Mouse (Mus musculus) urinary bladder, postnatal 36 days (tissue): ENCODE measurements around the gene Gse1.

Experiments used
- DNase-seq, 2 experiments: peaks; one replicate each; pipeline ENCODE4 v3.0.0; 2022; ENCODE audit warnings: low spot score in 2 of 2, mixed read lengths in 1 of 2

Gene Gse1

DNA sequence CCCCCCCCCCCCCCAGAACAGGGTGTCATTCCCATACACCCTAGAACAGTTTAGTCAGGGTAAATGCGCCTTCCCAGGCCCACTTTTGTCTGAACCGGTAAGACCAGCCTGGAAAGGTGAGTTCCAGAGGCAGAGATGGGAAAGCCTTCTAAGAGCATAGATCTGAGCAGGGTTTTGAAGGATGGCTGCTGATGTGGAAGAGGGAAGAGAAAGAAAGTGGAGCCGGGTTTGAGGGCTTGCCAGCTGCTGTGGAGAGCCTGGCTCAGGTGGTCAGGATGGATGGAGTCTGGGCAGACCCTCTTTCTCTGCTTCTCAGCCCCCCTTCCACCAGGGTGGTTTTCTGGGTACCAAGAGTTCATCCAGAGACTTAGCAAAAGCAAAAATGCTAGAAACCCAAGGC lies 305.1 kb downstream of the Gse1 start:
- DNase-seq = no peak

DNA sequence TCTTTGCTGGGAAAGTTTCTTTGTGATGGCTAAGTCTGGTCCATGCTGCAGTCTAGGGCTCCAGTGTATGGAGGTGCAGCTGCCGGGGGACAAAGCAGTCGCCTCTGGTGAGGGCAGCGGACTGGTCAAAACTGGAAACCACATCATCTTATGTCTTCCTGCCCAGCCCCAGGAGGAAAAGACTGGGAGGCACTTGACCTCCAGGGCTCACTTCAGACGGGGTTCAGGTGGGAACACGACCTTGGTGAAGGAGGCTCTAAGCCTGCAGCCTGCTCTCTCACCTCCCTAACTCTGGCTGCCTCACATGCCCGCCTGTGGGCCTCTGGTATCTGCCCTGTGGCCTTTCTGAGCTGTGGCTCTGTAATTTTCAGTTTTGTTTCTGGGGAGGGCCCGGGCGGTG lies 305.8 kb downstream of the Gse1 start:
- no peak for DNase-seq

DNA sequence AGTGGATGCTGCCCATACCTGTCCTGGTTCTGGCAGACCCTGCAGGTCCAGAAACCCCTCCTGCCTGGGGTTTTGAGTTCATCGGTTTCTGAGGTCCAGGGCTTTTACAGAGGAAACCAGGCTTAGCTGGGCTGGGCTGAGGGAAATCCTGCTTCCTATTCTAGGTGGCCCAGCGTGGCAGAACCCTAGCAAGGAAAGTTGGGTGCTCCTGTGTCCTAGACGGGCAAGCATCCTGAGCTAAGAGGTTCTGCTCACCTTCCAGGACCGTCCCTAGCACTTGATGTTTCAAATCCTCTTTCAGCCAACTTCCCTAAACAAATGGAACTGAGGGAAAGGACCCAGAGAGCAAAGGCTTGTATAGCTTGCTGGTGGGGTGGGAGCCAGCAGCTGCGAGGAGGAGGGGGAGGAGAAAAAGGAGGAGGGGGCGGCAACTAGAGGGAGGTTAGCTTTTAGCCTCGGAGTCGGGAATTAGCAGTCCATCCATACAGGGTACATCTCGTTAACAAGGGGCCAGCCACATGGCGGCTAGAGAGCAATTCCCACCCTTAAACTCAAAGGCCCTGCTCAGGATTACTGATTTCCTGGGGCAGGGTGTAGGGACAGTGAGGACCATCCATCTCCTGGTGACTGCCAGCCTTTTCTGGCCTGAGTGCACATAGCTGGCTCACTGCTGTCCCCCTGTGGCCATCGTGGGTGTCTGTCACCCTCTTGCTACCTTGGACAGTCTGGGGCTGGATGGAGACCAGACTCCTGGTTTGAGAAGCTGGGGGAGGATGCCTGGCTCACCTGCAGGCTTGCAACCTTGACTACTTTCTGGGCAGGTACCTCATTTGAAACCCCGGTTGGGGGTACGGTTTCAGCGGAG lies 306.5 kb downstream of the Gse1 start:
- DNase-seq = peak; percentile 73 to 80

DNA sequence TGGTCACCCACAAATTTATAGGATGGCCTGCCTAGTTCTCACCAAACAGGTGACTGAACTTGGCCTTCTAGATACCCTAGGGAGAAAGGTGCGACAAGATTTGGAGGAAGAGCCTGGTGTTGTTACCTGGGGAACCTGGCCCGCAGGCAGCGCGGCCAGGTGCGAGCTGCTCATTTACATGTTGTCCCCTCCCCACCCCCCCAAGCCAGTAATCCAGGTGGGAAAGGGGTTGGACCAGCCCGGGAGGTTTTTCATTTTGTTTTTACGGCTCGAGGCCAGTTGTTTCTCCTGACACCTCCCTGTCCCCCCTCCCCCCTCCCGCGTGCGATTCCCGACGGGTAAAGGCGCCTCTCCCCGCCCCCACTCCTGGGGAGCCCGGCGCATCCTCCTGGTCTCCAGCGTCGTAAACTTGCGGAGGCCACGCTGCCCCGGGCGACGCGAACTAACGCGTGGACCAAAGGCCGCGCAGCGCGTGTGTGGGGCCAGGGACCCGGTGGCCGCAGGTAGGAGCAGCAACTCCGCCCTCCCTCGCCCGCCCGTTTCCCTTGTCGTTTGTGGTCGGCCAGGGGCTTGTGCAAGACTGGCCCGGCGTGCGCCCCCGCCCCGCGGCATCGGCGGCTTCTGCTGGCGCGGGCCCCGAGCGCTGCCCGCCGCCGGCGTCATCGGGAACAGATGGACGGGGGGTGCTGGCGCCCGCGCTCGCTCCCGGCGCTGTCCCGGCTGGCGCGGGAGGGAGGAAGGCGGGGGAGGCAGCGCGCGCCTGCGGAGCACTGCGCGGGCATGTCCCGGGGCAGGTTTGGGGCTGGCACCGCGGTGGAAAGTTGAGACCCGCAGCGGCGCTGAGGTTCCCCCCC lies 307.4 kb downstream of the Gse1 start:
- DNase-seq = peak; percentile 41 to 47

DNA sequence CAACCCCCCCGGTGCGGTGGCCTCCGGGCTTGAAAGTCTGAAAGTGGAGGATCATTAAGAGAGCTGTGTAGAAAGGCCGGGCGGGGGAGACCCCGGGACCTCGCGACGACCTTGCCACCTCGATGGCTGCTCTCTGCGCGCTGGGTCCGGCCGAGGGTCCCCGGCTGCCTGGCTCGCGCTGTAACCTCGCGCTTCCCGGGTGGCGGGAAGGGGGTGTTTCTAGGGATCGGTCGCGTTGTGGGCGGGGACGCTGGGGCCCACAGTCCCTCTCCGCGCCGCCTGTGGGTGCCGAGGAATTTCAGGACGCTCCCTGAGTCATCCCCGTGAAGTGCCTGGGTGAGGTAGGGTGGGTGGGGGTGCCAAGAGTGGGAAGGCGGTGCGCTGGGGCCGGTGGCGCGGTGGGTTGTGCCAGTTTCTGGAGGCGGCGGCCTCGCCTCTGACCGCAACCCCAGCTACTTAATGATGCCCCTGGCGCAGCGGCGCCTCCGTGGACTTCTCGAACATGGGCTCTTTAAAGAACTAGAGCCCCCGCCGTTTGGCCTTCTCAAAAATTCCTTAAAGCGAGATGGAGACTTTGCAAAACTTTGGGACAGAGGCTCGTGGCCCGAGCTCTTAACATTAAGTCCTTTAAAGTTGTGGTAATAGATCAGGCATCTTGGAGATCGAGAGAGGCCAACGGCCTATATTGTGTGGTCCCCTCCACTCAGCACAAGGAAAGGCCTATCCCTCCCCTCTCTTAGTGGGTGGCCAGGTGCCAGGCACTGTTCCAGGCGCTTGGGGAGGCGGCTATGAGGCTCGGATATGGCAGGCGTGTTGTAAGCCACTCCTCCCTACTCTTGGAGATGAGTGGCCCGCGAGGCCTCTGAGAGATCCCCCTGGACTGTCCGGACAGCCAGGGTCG lies 308.3 kb downstream of the Gse1 start:
- DNase-seq = peak; percentile 32 to 39

DNA sequence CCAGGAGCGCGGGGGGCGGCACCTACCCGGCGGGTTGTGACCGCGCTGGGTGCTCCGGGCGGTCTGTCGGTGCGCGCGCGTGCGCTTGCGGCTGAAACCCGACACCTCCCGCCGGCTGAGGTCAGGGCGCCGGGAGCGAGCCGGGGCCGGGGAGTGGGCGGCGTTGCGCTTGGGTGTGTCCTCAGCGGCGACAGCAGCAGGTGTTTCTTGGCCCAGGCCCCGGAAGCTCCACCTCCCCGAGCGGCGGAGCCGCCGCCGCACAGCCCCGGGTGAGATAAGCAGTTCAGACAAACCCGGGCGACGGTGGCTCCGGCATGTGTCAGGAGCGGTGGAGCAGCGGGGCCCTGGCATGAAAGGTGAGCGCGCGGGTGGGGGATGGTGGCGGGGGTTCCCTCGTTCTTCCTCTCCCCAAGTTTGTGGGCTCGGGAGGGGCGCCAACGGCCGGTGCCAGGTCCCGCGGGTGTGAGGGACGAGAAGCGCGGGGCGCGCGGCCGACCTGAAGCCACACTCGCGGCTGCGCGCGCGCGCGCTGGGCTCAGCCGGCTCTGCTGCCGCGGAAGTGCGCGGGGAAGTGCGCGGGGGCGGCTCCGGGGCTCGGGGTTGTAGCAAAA lies 309.1 kb downstream of the Gse1 start:
- DNase-seq = peak; percentile 79 to 89

DNA sequence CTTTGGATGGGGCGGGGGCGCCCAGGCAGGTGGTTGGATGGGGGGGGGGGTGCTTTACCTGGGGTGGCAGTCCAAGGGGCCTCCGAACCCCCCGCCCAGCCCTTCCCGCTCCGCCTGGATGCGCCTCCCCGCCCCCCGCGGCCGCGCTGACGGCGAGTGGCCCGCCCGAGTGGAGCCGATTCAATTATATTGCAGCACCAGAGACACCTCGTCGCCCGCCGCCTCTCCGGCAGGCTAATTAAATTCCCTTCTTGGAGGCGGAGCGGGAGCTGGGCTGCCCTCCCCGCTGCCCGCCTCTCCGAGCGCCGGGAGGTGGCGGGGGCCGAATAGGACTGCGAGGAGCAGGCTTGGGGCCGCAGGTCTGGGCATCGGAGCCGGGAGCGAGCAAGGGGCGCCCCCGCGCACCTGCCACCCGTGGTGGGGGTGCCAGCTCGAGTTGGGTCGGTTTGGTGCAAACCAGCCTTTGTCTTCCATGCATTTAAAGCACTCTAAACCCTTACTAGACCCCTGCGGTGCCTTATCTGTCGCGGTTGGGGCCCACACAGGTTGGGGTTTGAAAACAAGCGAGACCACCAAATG lies 309.7 kb downstream of the Gse1 start:
- peak in 1 of 2 experiments; percentile 57 for DNase-seq

DNA sequence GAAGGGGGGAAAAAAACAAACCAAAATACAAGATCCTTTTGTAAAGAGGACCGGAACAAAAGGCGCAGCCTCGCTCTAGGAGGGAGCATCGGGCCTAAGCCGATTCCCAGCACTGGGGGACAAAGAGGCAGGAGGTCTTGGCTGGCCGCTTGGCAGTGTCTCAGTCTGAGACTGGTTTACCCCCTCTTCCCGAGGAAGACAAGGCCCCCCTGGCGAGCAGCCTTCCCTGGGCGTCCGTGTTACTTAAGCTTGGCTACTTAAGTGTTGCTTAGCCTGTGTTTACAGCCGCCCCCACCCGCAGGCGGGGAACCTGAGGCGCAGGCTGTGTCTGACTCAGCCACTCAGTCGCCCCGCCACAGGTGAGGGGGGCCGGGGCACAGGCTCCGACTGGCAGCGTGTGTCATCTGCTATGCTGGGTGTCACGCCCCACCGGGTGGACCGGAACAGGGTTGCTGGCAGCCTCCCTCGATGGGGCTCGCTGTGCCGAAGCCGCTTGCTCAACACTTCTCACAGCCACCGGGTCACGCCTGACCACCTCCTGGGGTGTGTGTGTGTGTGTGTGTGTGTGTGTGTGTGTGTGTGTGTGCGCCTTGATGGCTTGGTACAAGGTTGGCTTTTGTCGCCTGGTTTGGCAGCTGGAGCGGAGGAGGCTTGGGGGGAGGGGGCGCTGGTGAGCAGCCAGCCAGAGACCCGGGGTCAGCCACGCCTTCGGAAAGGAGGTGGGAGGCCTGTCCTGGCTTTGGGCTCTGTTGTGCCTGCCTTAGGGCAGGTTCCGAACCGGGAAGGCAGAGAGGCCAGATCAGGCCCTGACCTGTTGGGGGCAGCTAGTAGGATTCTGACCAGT lies 310.4 kb downstream of the Gse1 start:
- peak; percentile 79 to 91 for DNase-seq

DNA sequence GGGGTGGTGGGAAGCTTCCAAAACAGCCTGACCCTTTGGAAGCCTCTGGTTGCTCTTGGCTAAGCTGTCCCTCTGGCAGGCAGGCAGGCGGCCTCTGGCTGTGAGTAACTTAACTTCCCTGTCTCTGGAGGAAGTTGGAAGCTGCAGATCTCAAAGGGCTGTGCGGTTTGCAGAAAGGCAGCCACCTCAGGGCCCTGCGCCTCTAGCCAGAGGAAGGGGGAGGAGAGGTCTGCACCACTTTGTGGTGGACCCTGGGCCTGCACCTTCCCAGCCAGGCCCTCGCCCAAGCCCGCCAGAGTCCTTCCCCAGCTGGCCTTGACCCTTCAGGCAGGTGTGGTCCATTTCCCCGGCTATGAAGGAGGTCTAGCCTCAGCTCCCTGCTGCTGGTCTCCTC lies 311.1 kb downstream of the Gse1 start:
- DNase-seq = peak in 1 of 2 experiments; percentile 40

DNA sequence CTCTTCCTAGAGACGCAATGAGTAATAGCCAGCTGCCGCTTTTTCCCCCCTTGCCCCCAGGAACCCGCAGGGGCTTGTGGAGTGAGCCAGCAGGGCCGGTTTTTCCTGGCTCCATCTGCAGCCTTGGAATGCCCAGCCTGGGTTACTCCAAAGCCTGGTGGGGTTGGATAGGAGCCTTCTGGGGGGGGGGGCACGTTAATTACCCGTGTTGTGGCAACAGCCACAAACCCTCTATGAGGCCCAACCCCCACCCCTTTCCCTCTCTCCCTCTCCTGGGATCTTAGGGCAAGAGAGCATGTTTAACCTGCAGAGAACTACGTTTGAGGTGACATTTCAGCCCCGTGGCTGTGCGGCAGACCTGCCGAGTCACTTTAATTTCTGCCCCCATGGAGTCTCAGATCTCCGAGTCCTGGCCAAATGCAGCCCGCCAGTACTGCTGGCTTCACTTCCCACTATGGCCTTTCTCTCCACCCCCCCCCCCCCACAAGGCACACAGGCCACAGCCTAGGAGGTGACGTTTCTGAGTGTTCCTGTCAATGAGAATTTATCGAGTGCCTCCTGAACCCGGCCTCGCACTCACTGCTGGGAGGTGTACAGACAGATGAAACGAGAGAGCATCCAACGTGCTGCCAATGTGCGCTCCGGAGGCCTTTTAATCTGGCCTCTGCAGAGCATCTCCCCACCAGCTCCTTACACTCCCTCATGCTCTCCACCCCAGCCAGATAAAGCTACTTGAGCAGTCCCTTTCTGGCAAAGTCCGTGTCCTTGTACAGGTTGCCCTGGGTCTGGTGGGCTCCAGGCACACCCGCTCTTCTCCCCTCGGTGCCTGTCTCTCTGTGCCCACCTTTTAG lies 311.7 kb downstream of the Gse1 start:
- no peak for DNase-seq

DNA sequence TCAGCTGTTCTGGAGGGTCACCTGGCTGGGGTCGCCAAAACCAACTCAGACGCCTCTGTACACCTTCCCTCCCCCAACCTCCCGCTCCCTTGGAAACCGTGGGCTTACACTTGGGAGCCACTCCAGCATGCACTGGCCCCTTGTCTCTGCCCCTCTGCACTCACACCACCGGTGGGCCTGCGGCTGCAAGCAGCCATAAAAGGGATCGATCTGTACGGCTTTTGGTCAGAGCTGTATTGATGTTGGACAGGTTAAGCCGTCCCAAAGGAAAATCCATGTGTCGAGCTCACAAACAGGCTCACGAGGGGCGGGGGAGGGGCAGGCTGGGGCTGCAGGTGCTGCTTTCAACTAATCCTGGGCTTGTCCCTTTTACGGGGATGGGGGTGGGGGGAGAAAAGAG lies 314.7 kb downstream of the Gse1 start:
- no peak for DNase-seq

DNA sequence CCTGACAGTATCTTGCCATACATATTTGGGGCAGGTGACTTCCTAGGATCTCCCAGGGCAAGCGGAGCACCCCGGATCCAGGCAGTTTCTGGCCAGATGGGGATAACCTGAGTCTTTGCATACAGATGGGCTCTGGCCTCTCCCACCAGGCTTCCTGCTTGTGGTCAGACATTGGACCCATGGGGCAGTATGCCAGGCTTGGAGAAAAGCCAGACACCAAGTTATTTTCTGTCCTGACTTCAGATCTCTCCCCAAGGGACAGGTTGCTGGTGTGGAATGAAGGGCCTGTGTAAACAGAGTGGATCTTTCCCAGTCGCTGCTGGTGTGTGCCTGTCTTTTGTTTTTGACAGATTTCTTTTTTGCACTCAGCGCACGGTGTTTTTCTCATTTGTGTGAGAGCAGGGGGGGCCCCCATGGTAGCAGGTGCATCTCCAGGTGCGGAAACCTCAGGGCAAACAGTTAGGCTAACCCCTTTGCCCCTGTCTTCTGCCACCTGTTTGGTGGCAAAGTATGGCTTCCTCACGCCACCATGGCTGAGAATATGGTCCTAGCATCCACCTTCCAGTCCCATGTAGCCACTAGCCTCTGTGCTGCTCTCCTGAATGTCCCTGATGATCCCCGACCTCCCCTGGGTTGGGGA lies 315.3 kb downstream of the Gse1 start:
- no peak for DNase-seq

DNA sequence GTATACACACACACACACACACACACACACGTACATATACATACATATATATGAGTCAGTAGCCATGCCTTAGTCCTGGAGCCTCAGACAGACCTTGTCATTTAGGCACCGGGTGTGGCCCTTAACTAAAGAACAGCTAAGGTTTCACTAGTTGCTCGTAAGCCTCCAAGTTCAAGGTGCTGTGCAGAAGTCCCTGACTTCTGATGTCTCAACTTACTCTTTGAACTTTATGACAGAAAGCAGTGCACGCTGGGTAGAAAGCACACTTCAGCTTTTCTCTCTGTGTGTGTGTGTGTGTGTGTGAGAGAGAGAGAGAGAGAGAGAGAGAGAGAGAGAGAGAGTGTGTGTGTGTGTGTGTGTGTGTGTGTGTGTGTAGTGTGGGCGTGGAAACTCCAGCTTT lies 315.9 kb downstream of the Gse1 start:
- no peak for DNase-seq

DNA sequence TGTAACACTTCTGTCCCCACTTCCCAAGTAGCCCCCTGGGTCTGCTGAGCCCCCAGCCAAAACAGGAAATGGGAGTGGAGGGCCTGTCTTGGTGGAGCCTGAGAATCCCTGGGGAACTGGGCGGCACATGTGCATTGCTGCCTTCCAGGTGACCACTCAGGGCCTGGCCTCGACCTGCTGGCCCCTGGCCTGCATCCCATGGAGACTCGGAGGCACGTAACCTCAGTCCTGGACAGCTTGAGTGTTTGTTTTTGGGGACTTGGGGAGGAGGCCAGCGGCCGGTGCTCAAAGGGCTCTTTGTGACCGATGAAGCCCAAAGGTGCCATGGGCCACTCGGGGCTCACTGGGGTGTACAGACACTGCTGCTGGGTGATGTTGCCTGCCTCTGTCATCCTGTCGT lies 319.3 kb downstream of the Gse1 start:
- DNase-seq = no peak

DNA sequence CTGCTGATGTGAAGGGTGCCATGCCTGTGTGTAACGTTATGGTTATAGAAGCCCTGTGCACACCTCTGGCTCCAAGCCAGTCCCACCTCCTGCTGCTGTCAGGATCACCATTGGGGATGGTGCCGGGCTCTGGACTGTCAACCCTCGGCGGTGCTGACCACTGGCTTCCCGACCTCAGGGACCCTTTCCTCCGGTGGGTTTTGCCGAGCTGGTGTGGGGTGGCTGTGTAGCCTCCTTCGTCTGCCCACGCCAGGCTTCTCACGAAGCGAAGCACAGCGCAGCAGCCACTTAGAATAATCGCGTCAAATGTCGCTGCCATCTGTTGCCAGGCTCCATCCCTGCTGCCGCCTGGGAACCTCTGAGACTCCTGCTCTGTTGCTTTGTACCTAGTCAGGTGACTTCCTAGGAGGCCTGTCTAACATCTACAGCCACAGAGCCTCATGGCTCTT lies 320.1 kb downstream of the Gse1 start:
- DNase-seq = no peak

DNA sequence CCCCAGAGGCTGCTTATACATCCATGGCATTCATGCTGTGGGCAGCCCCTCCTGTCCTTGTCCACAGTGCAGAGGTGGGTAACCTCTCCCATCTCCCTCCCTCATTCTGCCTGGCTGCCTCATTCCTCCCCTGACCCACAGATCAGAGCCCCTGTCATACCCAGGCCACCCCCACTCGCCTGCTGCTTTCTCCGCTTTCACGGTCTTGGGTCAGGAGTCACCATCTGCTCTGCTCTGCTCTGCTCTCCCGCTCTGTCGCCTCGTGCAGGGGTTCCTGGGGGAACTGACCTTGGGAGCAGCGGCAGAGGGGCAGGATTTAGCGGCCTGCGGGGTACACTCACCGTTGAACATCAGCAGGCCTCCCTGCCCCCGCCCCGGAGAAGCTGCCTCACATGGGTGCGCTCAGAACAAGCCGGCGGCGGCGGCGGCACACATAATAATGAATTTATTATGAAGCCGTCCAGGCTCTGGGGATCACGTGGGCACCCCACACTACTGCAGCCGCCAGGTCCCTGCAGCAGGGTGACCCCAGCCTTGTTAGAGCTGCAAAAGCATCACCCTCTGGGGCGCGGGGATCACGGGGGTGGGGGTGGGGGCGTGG lies 321.2 kb downstream of the Gse1 start:
- no peak for DNase-seq

DNA sequence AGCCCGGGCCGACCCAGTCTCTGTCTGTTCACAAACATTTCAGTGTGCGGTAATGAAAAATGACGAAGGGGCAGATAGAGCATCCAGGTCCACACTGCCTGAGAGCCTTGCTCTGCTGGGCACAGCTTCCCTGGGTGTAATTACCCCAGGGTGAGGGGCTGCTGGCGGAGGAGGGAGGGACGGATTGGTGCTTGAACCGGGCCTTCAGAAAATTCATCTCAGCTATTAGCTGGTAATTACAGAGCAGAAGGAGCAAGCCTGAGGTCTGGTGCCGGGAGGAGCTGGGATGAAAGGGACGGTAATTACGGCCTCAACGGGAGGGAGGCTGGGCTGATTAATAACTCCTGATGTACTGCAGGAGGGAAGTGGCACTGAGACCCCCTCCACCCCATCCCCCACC lies 321.7 kb downstream of the Gse1 start:
- no peak for DNase-seq

DNA sequence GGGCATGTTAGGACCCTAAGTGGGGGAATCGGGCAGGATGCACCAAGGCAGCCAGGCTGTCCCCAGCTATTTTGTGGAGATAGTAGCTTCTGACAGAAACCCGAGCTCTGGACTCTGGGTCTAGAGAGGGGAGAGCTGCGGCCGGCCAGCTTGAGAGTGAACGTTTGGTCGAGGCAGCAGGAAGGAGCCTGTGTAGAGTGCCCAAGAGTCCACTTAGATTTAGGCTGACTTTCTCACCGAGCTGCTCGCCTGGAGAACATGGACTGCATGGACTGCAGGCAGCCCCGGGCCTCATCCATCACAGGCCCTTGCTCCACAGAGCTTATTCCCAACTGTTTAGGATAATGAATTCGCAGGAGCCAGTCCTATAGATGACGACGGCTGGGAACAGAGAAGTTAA lies 322.2 kb downstream of the Gse1 start:
- no peak for DNase-seq
